Mouse (Mus musculus): Measurements from ENCODE around the gene Zfp446.

DNA sequence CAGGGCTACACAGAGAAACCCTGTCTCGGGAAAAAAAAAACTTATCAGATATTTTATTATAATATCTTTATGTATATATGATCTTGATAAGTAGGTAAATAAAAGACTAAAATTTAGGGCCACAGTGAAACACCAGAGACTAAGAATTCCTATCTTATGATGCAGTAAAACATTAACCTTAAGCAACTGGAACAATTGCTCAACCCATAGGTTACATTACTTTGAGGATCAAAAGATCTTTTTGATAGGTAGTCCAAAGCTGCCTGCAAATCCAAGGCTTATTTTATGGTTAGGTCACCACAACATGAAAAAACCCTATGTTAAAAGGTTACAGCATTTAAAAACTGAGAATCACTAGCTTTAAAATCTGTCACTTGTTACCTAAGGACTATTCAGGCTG, 23.9 kb downstream of the Zfp446 start:
- no peak for TF ChIP-seq CTCF (IDR thresholded peaks at IDR 0.05; ENCODE audit: control insufficient read depth, insufficient read depth, insufficient replicate concordance, low read depth, low read length)
- TF ChIP-seq POLR2A (IDR thresholded peaks at IDR 0.05; ENCODE audit: control insufficient read depth, low read depth, low read length) = no peak
